In genomic region chr13:60685216-60685615, GRCm38 (mm10) we compare ENCODE assay signal across 8 mouse cellular contexts.
A peak's percentile ranks its signal among the peaks of the same experiment; 100 is the strongest.
DNase-seq lines count a peak whose midpoint lies in the region; ATAC-seq lines count a peak whose summit lies in the region.

No protein-coding gene starts in this region.

- H3K4me1 ChIP-seq in lung, embryonic 16.5 days (replicated peaks; ENCODE audit: control insufficient read depth, insufficient read depth, low read length): peaks cover 49% of the 10 kb centered on the region
- peaks cover 50% of the 10 kb centered on the region for H3K4me1 ChIP-seq in heart, embryonic 12.5 days (replicated peaks)
- H3K4me1 ChIP-seq in liver, embryonic 16.5 days (ENCODE audit: control insufficient read depth, low read depth, low read length): peaks cover 22% of the 10 kb centered on the region

- no peaks in the 10 kb centered on the region for H3K9me3 ChIP-seq in lung, embryonic 16.5 days (ENCODE audit: control insufficient read depth, low read length)
- no peaks in the 10 kb centered on the region for H3K9me3 ChIP-seq in heart, embryonic 12.5 days (replicated peaks)
- H3K9me3 ChIP-seq in liver, embryonic 16.5 days (replicated peaks; ENCODE audit: control insufficient read depth, low read length): no peaks in the 10 kb centered on the region

- WGBS in lung, embryonic 16.5 days: 51% methylated on average over 6 of the region's 6 CpGs
- 76% methylated on average over 6 of the region's 6 CpGs for WGBS in heart, embryonic 12.5 days
- WGBS in liver, embryonic 16.5 days (ENCODE audit: insufficient replicate concordance): 70% methylated on average over 6 of the region's 6 CpGs

- H3K36me3 ChIP-seq in lung, embryonic 16.5 days (ENCODE audit: control insufficient read depth, insufficient read depth, low read length): 0 out of 2 replicates have a peak, but pooled peaks cover 2% of the 10 kb centered on the region
- H3K36me3 ChIP-seq in heart, embryonic 12.5 days: no peaks in the 10 kb centered on the region
- no peaks in the 10 kb centered on the region for H3K36me3 ChIP-seq in liver, embryonic 16.5 days (ENCODE audit: control insufficient read depth, insufficient read depth)

- peak; percentile 11 for DNase-seq in adrenal gland, postnatal 25 days
- no peak for DNase-seq in adrenal gland, adult 2 months
- DNase-seq in lung, postnatal 25 days (ENCODE audit: low spot score): no peak
- no peak for DNase-seq in ovary, postnatal 14 days (ENCODE audit: low spot score)
- DNase-seq in thymus, postnatal 14 days: no peak

- 0 out of 2 replicates have a peak overlapping the region, but pooled peaks have one; percentile 45 for H3K9ac ChIP-seq in lung, embryonic 16.5 days (ENCODE audit: low read length)
- H3K9ac ChIP-seq in heart, embryonic 12.5 days: no peak overlapping the region
- H3K9ac ChIP-seq in liver, embryonic 16.5 days (ENCODE audit: low read depth, low read length): no peak overlapping the region

- no peak overlapping the region for H3K4me3 ChIP-seq in lung, embryonic 16.5 days (ENCODE audit: low read length)
- no peak overlapping the region for H3K4me3 ChIP-seq in heart, embryonic 12.5 days
- H3K4me3 ChIP-seq in liver, embryonic 16.5 days (ENCODE audit: low read depth, low read length): no peak overlapping the region

- peak; percentile 53 for ATAC-seq in lung, embryonic 16.5 days (ENCODE audit: low read depth)
- no peak for ATAC-seq in heart, embryonic 12.5 days (ENCODE audit: insufficient number of reproducible peaks, low FRiP score)
- ATAC-seq in liver, embryonic 16.5 days (ENCODE audit: low read depth): no peak

- H3K27ac ChIP-seq in lung, embryonic 16.5 days (ENCODE audit: low read length): peak overlapping the region; percentile 83
- H3K27ac ChIP-seq in heart, embryonic 12.5 days (ENCODE audit: poor library complexity, severe bottlenecking): peak overlapping the region; percentile 12; the same call in 1 of the 2 replicates
- H3K27ac ChIP-seq in liver, embryonic 16.5 days (ENCODE audit: low read length): peak overlapping the region; percentile 71

- no peak overlapping the region for H3K4me2 ChIP-seq in lung, embryonic 16.5 days (ENCODE audit: low read depth, low read length)
- H3K4me2 ChIP-seq in heart, embryonic 12.5 days: no peak overlapping the region
- no peak overlapping the region for H3K4me2 ChIP-seq in liver, embryonic 16.5 days (ENCODE audit: low read depth, low read length)

- H3K27me3 ChIP-seq in lung, embryonic 16.5 days (ENCODE audit: control insufficient read depth, insufficient read depth, low read depth, low read length): no peaks in the 10 kb centered on the region
- H3K27me3 ChIP-seq in heart, embryonic 12.5 days (replicated peaks): no peaks in the 10 kb centered on the region
- no peaks in the 10 kb centered on the region for H3K27me3 ChIP-seq in liver, embryonic 16.5 days (ENCODE audit: control insufficient read depth, insufficient read depth, low read depth, low read length)

Comparison
In these comparisons a context has a peak if more than half of its experiments do, and no peak if none do; other contexts are left out.
1. H3K27ac ChIP-seq: peak in every context shown above with its lines; median percentile 83 in lung, embryonic 16.5 days; 71 in liver, embryonic 16.5 days; 12 in heart, embryonic 12.5 days.